Mouse (Mus musculus) lung, embryonic 16.5 days (tissue): ENCODE measurements around the gene Prmt9. TPM values are rescaled to one million over a fixed set of nuclear protein-coding genes. Genes with fewer than 3 reads are reported as not detected.

ENCODE experiments used
- ATAC-seq: fragments of 200-750 bp; cut with Nextera tagmentation; 2 replicates; pipeline ENCODE4 v1.8.0; 2017; ENCODE audit warnings: low read depth, mild to moderate bottlenecking, moderate library complexity
- H3K27ac ChIP-seq: fragments of 300-500 bp; sonication (generic); 2 replicates; pipeline ENCODE4 v1.5.1; 2014; ENCODE audit warnings: mild to moderate bottlenecking, control low read depth, low read length
- H3K27me3 ChIP-seq: fragments of 300-500 bp; sonication (generic); 2 replicates; pipeline ENCODE4 v1.6.1; 2014; ENCODE audit warnings: low read depth, low read length, mixed read lengths; ENCODE audit not compliant: control insufficient read depth, insufficient read depth
- H3K36me3 ChIP-seq: fragments of 300-500 bp; sonication (generic); 2 replicates; pipeline ENCODE4 v1.6.1; 2014; ENCODE audit warnings: low read length; ENCODE audit not compliant: control insufficient read depth, insufficient read depth
- H3K4me1 ChIP-seq: fragments of 300-500 bp; sonication (generic); replicated peaks from 2 replicates; pipeline ENCODE4 v1.6.1; 2014; ENCODE audit warnings: low read length, mixed read lengths; ENCODE audit not compliant: control insufficient read depth, insufficient read depth
- H3K4me2 ChIP-seq: fragments of 300-500 bp; sonication (generic); 2 replicates; pipeline ENCODE4 v1.6.1; 2014; ENCODE audit warnings: low read depth, low read length, control low read depth
- H3K4me3 ChIP-seq: fragments of 300-500 bp; sonication (generic); 2 replicates; pipeline ENCODE4 v1.5.1; 2014; ENCODE audit warnings: mild to moderate bottlenecking, low read length, control low read depth
- H3K9ac ChIP-seq: fragments of 300-500 bp; sonication (generic); 2 replicates; pipeline ENCODE4 v1.6.1; 2014; ENCODE audit warnings: low read length, control low read depth
- H3K9me3 ChIP-seq: fragments of 300-500 bp; sonication (generic); 2 replicates; pipeline ENCODE4 v1.6.1; 2016; ENCODE audit warnings: low read length; ENCODE audit not compliant: control insufficient read depth
- WGBS: fragments of 180-500 bp; shearing (Covaris S2); extraction: QIAGEN DNeasy Blood & Tissue Kit; methylation state at CpG from one replicate; pipeline ENCODE4 v1.1.7; 2014; 5-methylcytosine and 5-hydroxymethylcytosine counted together
- polyA plus RNA-seq: library from polyadenylated mRNA; unstranded; fragments of >200 nt; fragmentation: Nextera tagmentation; extraction: Ambion mirVana; gene quantifications from 2 replicates; pipeline ENCODE4 v1.2.1, GENCODE M21; 2015

Prmt9 gene
- polyA plus RNA-seq, 1 experiment from 2014 or later: 17.1 TPM

- no peak overlapping the region for H3K27ac ChIP-seq
- no peaks in the 10 kb centered on the region; the same call in 1 of the 2 replicates for H3K4me1 ChIP-seq
- no peak for ATAC-seq
- H3K9me3 ChIP-seq: no peaks in the 10 kb centered on the region
- no peaks in the 10 kb centered on the region for H3K36me3 ChIP-seq
- no peak overlapping the region for H3K4me2 ChIP-seq
- 79% methylated on average over 4 of the region's 4 CpGs for WGBS
- H3K9ac ChIP-seq: no peak overlapping the region
- H3K4me3 ChIP-seq: no peak overlapping the region
- no peaks in the 10 kb centered on the region for H3K27me3 ChIP-seq
Measured at GRCm38 (mm10) chr8:77545616-77546015, 3.6 kb upstream of the Prmt9 start.

- no peaks in the 10 kb centered on the region; the same call in 1 of the 2 replicates for H3K4me1 ChIP-seq
- no peak for ATAC-seq
- peak overlapping the region; percentile 84 for H3K4me2 ChIP-seq
- H3K9ac ChIP-seq: peak overlapping the region; percentile 89
- peak overlapping the region; percentile 77 for H3K4me3 ChIP-seq
- no peak overlapping the region for H3K27ac ChIP-seq
- H3K36me3 ChIP-seq: peaks cover 19% of the 10 kb centered on the region
- WGBS: 12% methylated on average over 7 of the region's 7 CpGs
- no peaks in the 10 kb centered on the region for H3K9me3 ChIP-seq
- no peaks in the 10 kb centered on the region for H3K27me3 ChIP-seq
Measured at GRCm38 (mm10) chr8:77549881-77550580, 834 bp downstream of the Prmt9 start.

- WGBS: 93% methylated on average over 3 of the region's 3 CpGs
- no peak overlapping the region for H3K4me2 ChIP-seq
- peaks cover 24% of the 10 kb centered on the region for H3K36me3 ChIP-seq
- H3K9me3 ChIP-seq: no peaks in the 10 kb centered on the region
- ATAC-seq: no peak
- H3K4me1 ChIP-seq: no peaks in the 10 kb centered on the region; the same call in 1 of the 2 replicates
- no peak overlapping the region for H3K9ac ChIP-seq
- no peak overlapping the region for H3K27ac ChIP-seq
- H3K4me3 ChIP-seq: no peak overlapping the region
- no peaks in the 10 kb centered on the region for H3K27me3 ChIP-seq
Measured at GRCm38 (mm10) chr8:77552491-77552890, 3.3 kb downstream of the Prmt9 start.

GRCm38 (mm10) chr8:77561441-77561840, 12.2 kb downstream of the Prmt9 start:
- peaks cover 45% of the 10 kb centered on the region for H3K36me3 ChIP-seq
- H3K4me1 ChIP-seq: no peaks in the 10 kb centered on the region

GRCm38 (mm10) chr8:77574229-77574628, 25.0 kb downstream of the Prmt9 start:
- no peak overlapping the region for H3K4me2 ChIP-seq
- no peaks in the 10 kb centered on the region for H3K27me3 ChIP-seq
- no peak overlapping the region for H3K27ac ChIP-seq
- 77% methylated on average over 5 of the region's 5 CpGs for WGBS
- H3K4me3 ChIP-seq: no peak overlapping the region
- H3K9ac ChIP-seq: no peak overlapping the region
- H3K36me3 ChIP-seq: peaks cover 7% of the 10 kb centered on the region; the same call in 1 of the 2 replicates
- H3K4me1 ChIP-seq: no peaks in the 10 kb centered on the region
- H3K9me3 ChIP-seq: no peaks in the 10 kb centered on the region
- ATAC-seq: no peak

More at GRCm38 (mm10) chr8:77561441-77561840, 12.2 kb downstream of the Prmt9 start:
- Histone ChIP-seq H3K4me2 (no peak overlapping the region), H3K9me3 (no peaks in the 10 kb centered on the region), H3K4me3 (no peak overlapping the region), H3K27me3 (no peaks in the 10 kb centered on the region), H3K9ac (no peak overlapping the region), H3K27ac (no peak overlapping the region)
- no peak for ATAC-seq
- 83% methylated on average over 3 of the region's 3 CpGs for WGBS

GRCm38 (mm10) chr8:77577674-77578073, 28.5 kb downstream of the Prmt9 start:
- no peaks in the 10 kb centered on the region for H3K4me1 ChIP-seq
- no peaks in the 10 kb centered on the region for H3K27me3 ChIP-seq
- WGBS: 88% methylated on average over 7 of the region's 7 CpGs
- H3K4me3 ChIP-seq: no peak overlapping the region
- no peaks in the 10 kb centered on the region for H3K9me3 ChIP-seq
- H3K9ac ChIP-seq: no peak overlapping the region
- H3K4me2 ChIP-seq: no peak overlapping the region
- H3K27ac ChIP-seq: no peak overlapping the region
- peaks cover 16% of the 10 kb centered on the region for H3K36me3 ChIP-seq
- ATAC-seq: no peak

GRCm38 (mm10) chr8:77584174-77584573, 35.0 kb downstream of the Prmt9 start:
- H3K9me3 ChIP-seq: no peaks in the 10 kb centered on the region
- ATAC-seq: no peak
- no peaks in the 10 kb centered on the region for H3K27me3 ChIP-seq
- no peak overlapping the region for H3K9ac ChIP-seq
- H3K27ac ChIP-seq: no peak overlapping the region
- no peak overlapping the region for H3K4me3 ChIP-seq
- H3K36me3 ChIP-seq: peaks cover 16% of the 10 kb centered on the region
- WGBS: 83% methylated on average over 4 of the region's 4 CpGs
- H3K4me2 ChIP-seq: no peak overlapping the region
- no peaks in the 10 kb centered on the region for H3K4me1 ChIP-seq

- H3K27ac ChIP-seq: no peak overlapping the region
- ATAC-seq: no peak
- 11% methylated on average over 7 of the region's 7 CpGs for WGBS
- peak overlapping the region; percentile 68 for H3K9ac ChIP-seq
- no peaks in the 10 kb centered on the region for H3K27me3 ChIP-seq
- peak overlapping the region; percentile 90 for H3K4me2 ChIP-seq
- peaks cover 6% of the 10 kb centered on the region for H3K4me1 ChIP-seq
- H3K36me3 ChIP-seq: 0 out of 2 replicates have a peak, but pooled peaks cover 2% of the 10 kb centered on the region
- no peaks in the 10 kb centered on the region for H3K9me3 ChIP-seq
- peak overlapping the region; percentile 84 for H3K4me3 ChIP-seq
Measured at GRCm38 (mm10) chr8:77609621-77610020, 60.4 kb downstream of the Prmt9 start.

GRCm38 (mm10) chr8:77610374-77610969, 61.3 kb downstream of the Prmt9 start, which contains the start of gene Tmem184c:
Tmem184c (minus strand) TSS chr8:77610698.
- Histone ChIP-seq H3K4me3 (peak within 1 kb of the TSS; percentile 84), H3K4me2 (peak within 1 kb of the TSS; percentile 90), H3K9ac (peak within 1 kb of the TSS; percentile 68), H3K36me3 (0 out of 2 replicates have a peak, but pooled peaks cover 1% of the 10 kb centered on the region), H3K27me3 (no peaks in the 10 kb centered on the region), H3K9me3 (no peaks in the 10 kb centered on the region), H3K27ac (no peak within 1 kb of the TSS), H3K4me1 (peaks cover 6% of the 10 kb centered on the region)
- WGBS: under 1% methylated on average over 36 of the region's 36 CpGs
- ATAC-seq: peak; percentile 99
